Mouse (Mus musculus): ENCODE data around the gene Efna5. TPM values are rescaled to one million over a fixed set of nuclear protein-coding genes. Genes with fewer than 3 reads are reported as not detected.

Gene Efna5
- polyA plus RNA-seq, 1 experiment from 2014 or later = 24.5 TPM

DNA sequence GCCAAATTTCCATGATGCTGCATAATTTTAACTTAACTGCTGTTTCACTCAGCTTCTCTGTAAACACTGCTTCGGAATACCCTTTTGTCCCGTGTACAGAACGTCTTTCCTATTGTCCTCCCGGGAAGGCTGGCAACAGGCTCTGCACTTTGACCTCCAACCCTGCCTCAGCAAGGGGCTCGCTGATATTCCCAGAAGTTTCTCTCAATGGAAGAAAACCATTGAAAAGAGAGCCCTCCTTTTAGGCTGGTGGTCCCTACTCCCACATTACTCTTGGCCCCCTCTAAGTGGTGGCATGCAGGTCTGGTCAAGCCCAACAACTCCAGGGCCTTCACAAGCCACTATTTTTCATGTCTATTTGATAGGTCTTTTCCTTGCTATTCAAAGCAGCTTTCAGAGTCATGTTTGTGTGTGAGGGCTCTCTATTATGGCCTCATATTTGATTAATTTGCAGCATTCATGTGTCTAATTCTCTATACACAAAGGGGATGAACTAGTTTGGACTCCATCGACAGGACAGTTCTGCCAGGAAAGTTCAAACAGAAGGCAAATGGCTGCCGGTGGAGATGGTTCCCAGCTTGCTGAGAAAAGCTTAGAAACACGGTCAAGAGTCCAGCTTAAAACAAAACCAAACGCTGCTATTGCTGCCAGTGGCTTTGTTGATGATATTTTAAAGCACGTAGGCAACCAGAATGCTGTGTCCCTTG lies 103.1 kb downstream of the Efna5 start:
- H3K4me2 ChIP-seq = no peak overlapping the region
- H3K36me3 ChIP-seq (ENCODE audit: control insufficient read depth, insufficient read depth, low read length) = no peaks in the 10 kb centered on the region
- no peak overlapping the region for H3K27ac ChIP-seq (ENCODE audit: low read depth, low read length)
- H3K9me3 ChIP-seq (replicated peaks; ENCODE audit: control insufficient read depth, low read length) = no peaks in the 10 kb centered on the region
- 56% methylated on average over 10 of the region's 10 CpGs for WGBS (ENCODE audit: insufficient replicate concordance)
- H3K9ac ChIP-seq (ENCODE audit: low read depth, low read length) = no peak overlapping the region
- H3K4me3 ChIP-seq (ENCODE audit: low read depth, low read length) = no peak overlapping the region
- peaks cover 4% of the 10 kb centered on the region for H3K4me1 ChIP-seq (ENCODE audit: control insufficient read depth, insufficient read depth, low read length)
- ATAC-seq (replicated peaks; ENCODE audit: insufficient number of reproducible peaks, low FRiP score, low TSS enrichment) = no peak
- H3K27me3 ChIP-seq (ENCODE audit: control insufficient read depth, insufficient read depth, low read length) = no peaks in the 10 kb centered on the region

DNA sequence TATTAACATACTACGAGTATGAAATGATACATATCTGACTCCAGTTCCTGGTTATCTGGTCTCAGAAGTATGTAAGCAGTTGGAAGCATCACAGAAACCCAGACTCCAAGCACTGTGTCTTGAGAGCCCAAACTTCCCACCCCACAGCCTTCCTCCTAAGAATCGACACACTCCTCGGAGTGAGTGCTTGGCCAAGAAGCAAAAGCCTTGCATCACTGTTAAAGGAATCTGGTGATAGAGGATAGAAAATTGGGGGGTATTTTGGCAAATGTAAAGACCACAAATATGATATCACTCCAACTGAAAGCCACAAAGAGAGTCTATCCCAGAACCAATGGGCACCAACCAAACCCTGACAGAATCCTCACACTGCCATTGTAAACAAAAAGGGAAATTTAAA lies 104.4 kb downstream of the Efna5 start:
- whole genome bisulfite sequencing (ENCODE audit: insufficient replicate concordance) = 67% methylated on average over 3 of the region's 3 CpGs
- H3K27ac ChIP-seq (ENCODE audit: low read depth, low read length) = no peak overlapping the region
- no peaks in the 10 kb centered on the region; the same call in 1 of the 2 replicates for H3K4me1 ChIP-seq (ENCODE audit: control insufficient read depth, insufficient read depth, low read length)
- H3K36me3 ChIP-seq (ENCODE audit: control insufficient read depth, insufficient read depth, low read length) = no peaks in the 10 kb centered on the region
- no peak overlapping the region for H3K4me2 ChIP-seq
- no peaks in the 10 kb centered on the region for H3K27me3 ChIP-seq (ENCODE audit: control insufficient read depth, insufficient read depth, low read length)
- H3K9ac ChIP-seq (ENCODE audit: low read depth, low read length) = no peak overlapping the region
- no peak for ATAC-seq (replicated peaks; ENCODE audit: insufficient number of reproducible peaks, low FRiP score, low TSS enrichment)
- no peak overlapping the region for H3K4me3 ChIP-seq (ENCODE audit: low read depth, low read length)
- no peaks in the 10 kb centered on the region for H3K9me3 ChIP-seq (replicated peaks; ENCODE audit: control insufficient read depth, low read length)

GRCm38 (mm10) chr17:62775976-62776375 lies 105.1 kb downstream of the Efna5 start:
- Histone ChIP-seq H3K4me1 (ENCODE audit: control insufficient read depth, insufficient read depth, low read length) (no peaks in the 10 kb centered on the region; the same call in 1 of the 2 replicates), H3K9ac (ENCODE audit: low read depth, low read length) (no peak overlapping the region), H3K27me3 (ENCODE audit: control insufficient read depth, insufficient read depth, low read length) (no peaks in the 10 kb centered on the region), H3K9me3 (replicated peaks; ENCODE audit: control insufficient read depth, low read length) (no peaks in the 10 kb centered on the region), H3K27ac (ENCODE audit: low read depth, low read length) (no peak overlapping the region), H3K36me3 (ENCODE audit: control insufficient read depth, insufficient read depth, low read length) (no peaks in the 10 kb centered on the region), H3K4me2 (no peak overlapping the region), H3K4me3 (ENCODE audit: low read depth, low read length) (no peak overlapping the region)
- WGBS (ENCODE audit: insufficient replicate concordance) = 65% methylated on average over 2 of the region's 2 CpGs
- ATAC-seq (replicated peaks; ENCODE audit: insufficient number of reproducible peaks, low FRiP score, low TSS enrichment) = no peak

DNA sequence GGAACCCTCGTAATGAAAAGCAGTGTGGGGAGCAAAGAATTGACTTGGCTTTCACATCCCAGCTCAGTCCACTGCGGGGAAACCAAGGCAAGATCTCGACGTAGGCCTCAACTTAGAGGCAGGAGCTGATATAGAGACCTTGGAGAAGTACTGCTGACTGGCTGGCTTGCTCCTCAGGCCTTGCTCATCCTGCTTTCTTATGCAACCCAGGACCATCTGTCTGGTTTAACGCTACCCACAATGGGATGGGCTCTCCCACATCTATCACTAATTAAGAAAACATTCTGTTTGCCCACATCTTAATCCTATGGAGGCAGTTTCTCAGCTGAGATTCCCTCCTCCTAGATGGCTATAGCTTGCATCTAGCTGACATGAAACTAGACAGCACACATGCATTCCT lies 105.7 kb downstream of the Efna5 start:
- no peak overlapping the region for H3K9ac ChIP-seq (ENCODE audit: low read depth, low read length)
- H3K27ac ChIP-seq (ENCODE audit: low read depth, low read length) = no peak overlapping the region
- no peaks in the 10 kb centered on the region for H3K9me3 ChIP-seq (replicated peaks; ENCODE audit: control insufficient read depth, low read length)
- H3K27me3 ChIP-seq (ENCODE audit: control insufficient read depth, insufficient read depth, low read length) = no peaks in the 10 kb centered on the region
- no peaks in the 10 kb centered on the region for H3K36me3 ChIP-seq (ENCODE audit: control insufficient read depth, insufficient read depth, low read length)
- WGBS (ENCODE audit: insufficient replicate concordance) = 85% methylated on average over 5 of the region's 5 CpGs
- ATAC-seq (replicated peaks; ENCODE audit: insufficient number of reproducible peaks, low FRiP score, low TSS enrichment) = no peak
- H3K4me1 ChIP-seq (ENCODE audit: control insufficient read depth, insufficient read depth, low read length) = no peaks in the 10 kb centered on the region; the same call in 1 of the 2 replicates
- H3K4me3 ChIP-seq (ENCODE audit: low read depth, low read length) = no peak overlapping the region
- H3K4me2 ChIP-seq = no peak overlapping the region

DNA sequence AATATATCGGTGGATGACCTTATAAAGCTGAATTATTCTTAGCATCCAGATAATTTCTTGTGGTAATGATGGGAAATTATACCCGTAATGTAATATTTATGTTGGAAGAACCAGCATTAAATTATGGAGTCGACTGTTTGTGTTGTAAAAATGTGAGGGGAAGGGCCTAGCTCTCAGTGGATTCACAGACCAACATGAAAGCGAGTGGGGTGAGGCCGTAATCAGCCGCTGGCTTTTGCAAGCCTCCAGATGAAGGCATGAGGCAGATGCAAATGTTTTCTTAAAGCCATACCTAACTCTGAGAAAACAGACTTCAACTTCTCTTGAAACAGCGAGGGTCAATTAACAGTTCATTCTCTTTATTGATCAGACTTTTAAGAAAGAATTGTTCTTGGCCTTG lies 106.4 kb downstream of the Efna5 start:
- Histone ChIP-seq H3K36me3 (ENCODE audit: control insufficient read depth, insufficient read depth, low read length) (no peaks in the 10 kb centered on the region), H3K27me3 (ENCODE audit: control insufficient read depth, insufficient read depth, low read length) (no peaks in the 10 kb centered on the region), H3K4me3 (ENCODE audit: low read depth, low read length) (no peak overlapping the region), H3K4me2 (no peak overlapping the region), H3K9ac (ENCODE audit: low read depth, low read length) (no peak overlapping the region), H3K4me1 (ENCODE audit: control insufficient read depth, insufficient read depth, low read length) (no peaks in the 10 kb centered on the region; the same call in 1 of the 2 replicates), H3K9me3 (replicated peaks; ENCODE audit: control insufficient read depth, low read length) (no peaks in the 10 kb centered on the region), H3K27ac (ENCODE audit: low read depth, low read length) (no peak overlapping the region)
- 86% methylated on average over 7 of the region's 7 CpGs for WGBS (ENCODE audit: insufficient replicate concordance)
- no peak for ATAC-seq (replicated peaks; ENCODE audit: insufficient number of reproducible peaks, low FRiP score, low TSS enrichment)

DNA sequence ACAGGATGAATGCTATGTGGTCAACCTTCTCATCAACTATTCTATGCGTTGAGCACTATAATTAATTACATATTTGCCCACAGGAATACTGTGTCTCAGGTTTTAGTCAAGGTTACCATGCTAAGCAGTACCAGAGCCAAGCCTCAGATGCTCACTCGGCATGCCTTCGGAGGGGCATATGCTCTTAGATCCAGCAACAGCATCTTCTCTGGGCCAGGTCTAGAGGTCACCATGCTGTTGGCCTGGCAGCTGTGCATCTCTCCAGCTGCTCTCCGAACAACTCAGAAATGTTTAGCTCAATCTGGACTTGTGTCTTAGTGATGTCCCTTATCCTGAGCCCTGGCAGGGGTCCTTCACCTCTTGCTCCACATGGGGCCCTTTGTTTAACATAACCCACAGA lies 114.4 kb downstream of the Efna5 start:
- Histone ChIP-seq H3K9ac (ENCODE audit: low read depth, low read length) (no peak overlapping the region), H3K27ac (ENCODE audit: low read depth, low read length) (no peak overlapping the region), H3K36me3 (ENCODE audit: control insufficient read depth, insufficient read depth, low read length) (no peaks in the 10 kb centered on the region), H3K4me2 (no peak overlapping the region), H3K4me3 (ENCODE audit: low read depth, low read length) (no peak overlapping the region), H3K27me3 (ENCODE audit: control insufficient read depth, insufficient read depth, low read length) (no peaks in the 10 kb centered on the region), H3K9me3 (replicated peaks; ENCODE audit: control insufficient read depth, low read length) (no peaks in the 10 kb centered on the region), H3K4me1 (ENCODE audit: control insufficient read depth, insufficient read depth, low read length) (no peaks in the 10 kb centered on the region; the same call in 1 of the 2 replicates)
- ATAC-seq (replicated peaks; ENCODE audit: insufficient number of reproducible peaks, low FRiP score, low TSS enrichment) = no peak
- 65% methylated on average over 4 of the region's 4 CpGs for WGBS (ENCODE audit: insufficient replicate concordance)

- Histone ChIP-seq H3K9me3 (replicated peaks; ENCODE audit: control insufficient read depth, low read length) (no peaks in the 10 kb centered on the region), H3K4me2 (no peak overlapping the region), H3K4me1 (ENCODE audit: control insufficient read depth, insufficient read depth, low read length) (peaks cover 8% of the 10 kb centered on the region; the same call in 1 of the 2 replicates), H3K27ac (ENCODE audit: low read depth, low read length) (no peak overlapping the region), H3K9ac (ENCODE audit: low read depth, low read length) (no peak overlapping the region), H3K27me3 (ENCODE audit: control insufficient read depth, insufficient read depth, low read length) (no peaks in the 10 kb centered on the region), H3K36me3 (ENCODE audit: control insufficient read depth, insufficient read depth, low read length) (no peaks in the 10 kb centered on the region), H3K4me3 (ENCODE audit: low read depth, low read length) (no peak overlapping the region)
- no peak for ATAC-seq (replicated peaks; ENCODE audit: insufficient number of reproducible peaks, low FRiP score, low TSS enrichment)
- 58% methylated on average over 4 of the region's 4 CpGs for WGBS (ENCODE audit: insufficient replicate concordance)
Observed at GRCm38 (mm10) chr17:62765165-62765564, 116.0 kb downstream of the Efna5 start.

- no peak overlapping the region for H3K4me3 ChIP-seq (ENCODE audit: low read depth, low read length)
- no peaks in the 10 kb centered on the region for H3K27me3 ChIP-seq (ENCODE audit: control insufficient read depth, insufficient read depth, low read length)
- H3K27ac ChIP-seq (ENCODE audit: low read depth, low read length) = 0 out of 2 replicates have a peak overlapping the region, but pooled peaks have one; percentile 41
- peaks cover 19% of the 10 kb centered on the region for H3K4me1 ChIP-seq (ENCODE audit: control insufficient read depth, insufficient read depth, low read length)
- H3K9ac ChIP-seq (ENCODE audit: low read depth, low read length) = no peak overlapping the region
- H3K36me3 ChIP-seq (ENCODE audit: control insufficient read depth, insufficient read depth, low read length) = no peaks in the 10 kb centered on the region
- no peaks in the 10 kb centered on the region for H3K9me3 ChIP-seq (replicated peaks; ENCODE audit: control insufficient read depth, low read length)
- no peak for ATAC-seq (replicated peaks; ENCODE audit: insufficient number of reproducible peaks, low FRiP score, low TSS enrichment)
- no peak overlapping the region for H3K4me2 ChIP-seq
- 48% methylated on average over 3 of the region's 3 CpGs for WGBS (ENCODE audit: insufficient replicate concordance)
Observed at GRCm38 (mm10) chr17:62756951-62757350, 124.2 kb downstream of the Efna5 start.

DNA sequence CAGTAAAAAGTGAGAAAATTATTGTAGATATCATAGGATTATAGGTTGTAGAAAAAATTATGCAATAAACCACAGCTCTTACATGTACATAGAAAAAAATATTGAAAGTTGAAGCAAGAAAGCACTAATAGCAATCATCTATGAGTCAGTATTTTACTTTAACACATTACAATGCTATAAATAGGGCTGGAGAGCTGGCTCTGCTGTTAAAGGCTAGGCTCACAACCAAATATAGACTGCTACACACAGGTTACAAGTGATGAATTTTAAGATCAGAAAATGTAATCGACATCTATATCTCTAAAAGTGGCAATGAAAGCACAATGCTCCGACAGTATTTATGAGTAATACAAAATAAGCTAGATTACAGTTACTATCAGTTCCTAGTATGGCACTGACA lies 125.5 kb downstream of the Efna5 start:
- H3K9ac ChIP-seq (ENCODE audit: low read depth, low read length) = no peak overlapping the region
- peaks cover 19% of the 10 kb centered on the region for H3K4me1 ChIP-seq (ENCODE audit: control insufficient read depth, insufficient read depth, low read length)
- no peak for ATAC-seq (replicated peaks; ENCODE audit: insufficient number of reproducible peaks, low FRiP score, low TSS enrichment)
- no peaks in the 10 kb centered on the region for H3K27me3 ChIP-seq (ENCODE audit: control insufficient read depth, insufficient read depth, low read length)
- H3K9me3 ChIP-seq (replicated peaks; ENCODE audit: control insufficient read depth, low read length) = no peaks in the 10 kb centered on the region
- no peak overlapping the region for H3K4me3 ChIP-seq (ENCODE audit: low read depth, low read length)
- H3K4me2 ChIP-seq = no peak overlapping the region
- WGBS (ENCODE audit: insufficient replicate concordance) = 56% methylated on average over 2 of the region's 2 CpGs
- no peaks in the 10 kb centered on the region for H3K36me3 ChIP-seq (ENCODE audit: control insufficient read depth, insufficient read depth, low read length)
- no peak overlapping the region for H3K27ac ChIP-seq (ENCODE audit: low read depth, low read length)

Data from heart, embryonic 11.5 days (tissue).